Mouse (Mus musculus) spleen, postnatal 36 days (tissue): ENCODE results near the gene Ssx2ip.

Experiments
- DNase-seq, 2 experiments: peaks; one replicate each; pipeline ENCODE4 v3.0.0; 2022; ENCODE audit warnings: low spot score in 2 of 2, mixed read lengths in 1 of 2

Gene Ssx2ip

DNA sequence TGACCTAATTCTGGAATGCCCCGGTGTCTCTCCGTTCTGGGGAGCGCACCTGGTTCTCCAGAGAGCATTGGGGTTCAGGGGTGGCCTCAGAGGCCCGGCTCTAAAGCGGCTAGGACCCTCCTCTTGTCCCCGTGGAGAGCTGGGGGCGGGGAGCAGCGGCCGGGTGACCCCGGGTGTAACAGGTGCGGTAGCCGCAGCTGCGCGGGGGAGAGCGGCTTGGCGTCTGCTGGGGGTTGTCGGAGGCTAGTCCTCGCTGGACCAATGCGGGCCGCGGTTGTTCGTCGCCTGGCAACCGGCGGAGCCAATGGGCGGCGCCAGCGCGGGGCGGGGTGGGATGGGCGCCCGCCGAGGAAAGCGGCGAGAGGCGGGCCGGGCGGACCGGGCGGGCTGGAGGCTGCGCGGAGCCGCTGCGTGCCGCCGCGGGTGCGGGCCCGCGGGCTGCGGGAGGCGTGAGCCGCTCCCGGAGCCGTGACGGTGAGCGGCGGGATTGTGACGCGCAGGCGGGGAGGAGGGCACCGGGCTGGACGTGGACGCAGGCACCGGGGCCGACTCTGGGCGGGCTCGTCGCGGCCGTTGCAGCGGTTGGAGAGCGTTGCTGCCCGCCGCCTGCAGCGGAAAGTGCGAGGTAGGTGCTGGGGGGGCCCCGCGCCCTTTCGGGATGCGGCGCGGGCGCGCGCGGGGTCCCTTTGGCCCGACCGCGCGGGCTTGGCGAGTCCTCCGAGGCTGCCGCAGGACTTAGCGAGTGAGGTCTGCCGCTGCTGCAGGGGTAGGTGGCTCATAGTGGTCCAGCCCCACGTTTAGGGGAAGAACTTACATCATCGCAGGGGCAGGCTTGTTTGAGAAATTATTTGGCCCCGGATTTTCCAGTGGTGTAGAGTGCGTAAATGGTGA is at the start of gene Ssx2ip:
TSS of gene Ssx2ip (plus strand) at position 332 of the 891 bp plus-strand sequence.
- DNase-seq: peak; percentile 90 to 91

DNA sequence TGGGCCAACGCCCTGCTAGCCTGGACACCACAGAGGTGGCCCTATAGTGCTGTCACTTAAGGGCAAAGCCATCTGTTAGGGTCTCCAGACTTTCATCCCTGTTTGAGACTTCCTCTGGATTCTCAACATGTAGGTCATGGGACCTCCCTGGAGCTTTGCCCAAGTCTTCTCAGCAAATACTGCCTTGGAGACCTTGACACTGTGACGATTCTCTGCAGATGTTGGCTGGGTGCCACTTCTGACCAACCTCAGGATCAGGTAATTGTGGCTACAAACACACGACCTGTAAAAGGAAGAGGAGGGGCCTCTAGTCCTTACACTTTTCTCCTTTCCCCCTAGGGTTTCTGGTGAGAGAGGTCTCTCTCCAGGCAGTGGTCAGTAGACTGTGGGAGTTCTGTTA is 49.3 kb upstream of the Ssx2ip start:
- DNase-seq: no peak

DNA sequence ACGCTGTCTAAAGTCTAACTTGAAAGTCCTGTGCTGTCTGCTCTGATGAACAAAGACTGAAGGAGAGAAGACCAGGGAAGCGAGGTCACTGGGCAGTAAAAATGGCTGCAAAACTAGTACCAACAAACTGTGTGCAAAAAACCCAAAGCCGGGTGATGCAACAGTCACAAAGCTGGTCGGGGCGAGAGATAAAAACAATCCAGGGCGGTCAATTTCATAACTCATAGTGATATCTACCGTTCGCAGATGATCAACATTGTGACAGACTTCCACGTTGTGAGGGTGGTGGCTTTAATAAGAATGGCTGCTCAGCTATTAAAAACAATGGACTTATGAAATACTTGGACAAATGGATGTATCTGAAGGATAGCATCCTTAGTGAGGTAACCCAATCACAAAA is 39.0 kb upstream of the Ssx2ip start:
- DNase-seq: no peak

DNA sequence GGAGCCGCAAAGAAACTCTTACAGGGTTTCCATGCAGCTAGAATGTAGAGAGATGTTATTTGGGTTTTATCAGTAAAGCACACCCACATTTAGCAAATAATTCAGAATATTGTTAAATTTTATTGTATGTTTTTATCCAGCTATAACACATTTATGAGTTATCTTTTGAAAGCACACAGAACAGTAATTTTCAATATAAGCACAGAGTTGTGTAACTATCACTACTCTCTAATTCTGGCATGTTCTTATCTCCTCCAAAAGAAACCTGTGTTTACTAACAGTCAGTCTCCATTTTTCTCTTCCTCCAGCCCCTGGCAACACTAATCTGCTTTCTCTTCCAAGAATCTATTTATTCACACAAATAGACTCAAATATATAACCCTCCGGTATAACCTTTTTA is 37.4 kb upstream of the Ssx2ip start:
- DNase-seq: no peak

DNA sequence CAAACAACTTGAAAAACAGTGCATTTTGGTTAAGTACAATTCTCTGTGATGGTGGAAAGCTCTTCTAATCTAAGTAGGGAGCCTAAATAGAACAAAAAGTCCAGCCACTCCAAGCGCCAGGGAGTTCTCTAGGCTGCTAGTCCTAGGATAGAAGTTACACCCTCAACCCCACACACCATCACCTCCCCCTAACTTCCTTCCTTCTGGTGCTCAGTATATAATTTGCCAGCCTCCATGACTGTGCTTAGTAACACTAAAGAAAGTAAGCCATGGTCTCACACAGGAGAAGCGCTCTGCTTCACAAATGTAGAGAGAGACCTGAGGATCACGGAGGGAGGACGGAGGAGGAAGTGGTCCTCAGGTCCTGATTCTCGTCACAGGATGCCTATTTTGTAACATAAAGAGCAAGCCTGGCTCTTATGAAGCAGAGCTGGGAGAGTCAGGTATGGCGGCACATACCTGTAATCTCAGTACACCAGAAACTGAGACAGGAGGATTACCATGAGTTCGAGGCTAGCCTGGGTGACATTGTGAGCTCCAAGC is 33.8 kb upstream of the Ssx2ip start:
- DNase-seq: no peak

DNA sequence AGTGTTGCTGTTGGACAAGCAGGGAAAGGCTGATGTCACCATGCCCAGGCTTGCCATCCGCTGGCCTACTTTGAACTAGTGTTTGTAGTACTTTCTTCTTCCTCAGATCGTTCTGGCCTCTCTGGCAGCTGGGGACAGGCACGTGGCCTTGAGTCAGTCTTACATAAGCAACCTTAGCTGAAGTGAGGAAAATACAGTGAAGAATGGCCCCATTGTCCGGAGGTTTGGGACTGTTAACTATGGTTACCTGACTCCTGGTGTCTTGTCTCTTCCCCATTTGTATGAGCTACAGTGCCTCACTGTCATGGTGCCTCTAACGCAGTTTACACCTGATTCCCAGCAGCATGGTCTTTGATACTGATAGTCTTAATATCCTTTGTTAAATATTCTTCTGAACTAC is 33.2 kb upstream of the Ssx2ip start:
- DNase-seq: no peak

DNA sequence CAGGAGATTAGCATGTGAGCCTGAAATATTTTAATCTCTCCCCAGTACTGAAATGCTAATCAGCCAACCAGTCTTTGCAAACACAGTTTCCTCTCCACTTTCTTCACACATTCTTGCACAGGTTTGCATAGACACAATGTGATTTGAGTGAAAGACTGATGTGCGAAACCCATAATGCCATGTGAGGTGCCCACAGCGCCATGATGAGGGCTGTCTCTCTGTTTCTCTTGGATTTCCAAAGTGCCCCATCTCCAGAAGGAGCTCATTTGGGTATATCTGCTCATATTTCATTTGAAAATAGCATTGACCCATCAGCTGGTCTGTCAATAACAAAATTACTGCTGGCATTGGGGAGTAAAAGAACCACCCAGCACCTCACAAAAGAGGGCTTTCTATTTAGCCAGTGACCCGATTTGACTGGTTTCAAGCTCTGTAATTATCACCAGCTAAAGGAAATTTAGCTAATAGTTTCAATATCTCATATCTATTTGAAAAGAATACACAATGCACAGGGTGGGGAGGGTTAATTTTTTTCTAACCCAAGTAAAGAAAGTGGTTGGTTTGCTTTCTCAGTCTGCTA is 29.8 kb upstream of the Ssx2ip start:
- no peak for DNase-seq

DNA sequence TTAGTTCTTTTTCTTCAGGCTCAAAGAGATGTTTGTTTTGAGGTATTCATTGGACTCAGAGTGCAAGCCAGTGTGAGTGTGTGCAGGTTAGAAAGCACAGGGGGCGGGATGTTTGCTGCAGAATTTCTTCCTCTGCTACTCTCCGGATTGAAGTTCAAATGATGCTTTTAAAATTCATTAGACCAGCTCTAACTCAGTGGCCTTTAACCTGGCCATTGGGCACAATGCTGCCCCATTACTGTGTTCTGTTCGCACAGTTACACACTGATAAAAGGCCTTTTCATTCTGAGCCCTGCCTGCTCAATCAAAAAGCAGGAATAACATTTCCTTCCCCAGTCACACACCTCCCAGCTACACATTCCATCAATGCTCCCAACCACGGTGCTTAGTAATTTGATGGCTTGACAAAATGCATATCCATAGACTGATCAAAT is 29.2 kb upstream of the Ssx2ip start:
- DNase-seq: no peak

DNA sequence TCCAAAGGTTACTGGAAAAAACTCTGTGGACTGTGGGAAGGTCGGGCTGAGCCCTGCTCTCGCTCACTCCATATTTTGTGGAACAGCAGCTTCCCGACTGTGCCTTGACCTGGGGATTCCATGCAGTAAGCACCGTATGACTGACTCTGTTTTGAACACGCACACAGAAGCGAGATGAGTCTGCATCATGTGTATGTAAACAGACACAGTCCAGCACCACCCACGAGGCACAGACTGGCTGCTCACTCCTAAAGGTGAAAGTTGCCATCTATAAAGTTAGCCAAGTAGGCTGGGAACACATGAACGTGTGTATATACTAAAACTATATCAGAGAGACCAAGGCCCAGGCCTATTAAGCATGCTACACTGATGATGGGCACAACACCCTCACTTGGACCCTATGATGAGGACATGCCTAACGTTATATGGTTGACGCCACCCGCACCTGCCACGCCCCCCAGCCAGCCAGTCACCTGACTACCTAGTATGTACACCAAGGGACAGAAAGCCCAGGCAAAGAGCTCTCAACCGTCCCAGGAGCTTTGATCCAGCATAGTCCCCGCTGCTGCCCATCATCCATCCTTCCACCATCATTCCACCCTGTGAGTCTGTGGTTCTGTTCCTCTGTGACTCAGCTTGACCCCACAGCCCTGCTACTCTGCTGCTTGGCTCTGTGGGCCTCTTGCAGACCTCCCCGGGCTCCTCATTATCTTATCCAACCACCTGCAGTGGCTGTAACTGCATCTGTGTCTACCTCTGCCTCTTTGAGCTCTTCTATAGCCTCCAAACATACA is 27.9 kb upstream of the Ssx2ip start:
- no peak for DNase-seq

DNA sequence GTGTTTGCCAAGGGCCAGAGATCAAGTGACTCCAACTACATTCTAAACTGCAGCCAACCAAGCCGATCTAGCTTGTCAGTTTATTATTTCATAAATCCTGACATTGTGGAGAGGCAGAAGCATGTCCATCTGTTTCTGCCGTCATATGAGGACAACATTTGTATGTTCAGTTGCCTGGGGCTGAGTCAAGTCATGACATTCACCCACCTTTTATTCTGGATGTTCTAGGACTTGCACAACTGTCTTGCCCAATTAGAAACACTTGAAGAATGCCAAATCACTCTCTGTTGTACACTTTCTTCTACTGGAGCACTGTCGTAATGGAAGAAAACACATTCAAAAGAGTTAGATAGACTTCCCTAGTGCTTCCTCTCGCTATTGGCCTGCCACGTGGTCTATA is 27.2 kb upstream of the Ssx2ip start:
- DNase-seq: no peak

DNA sequence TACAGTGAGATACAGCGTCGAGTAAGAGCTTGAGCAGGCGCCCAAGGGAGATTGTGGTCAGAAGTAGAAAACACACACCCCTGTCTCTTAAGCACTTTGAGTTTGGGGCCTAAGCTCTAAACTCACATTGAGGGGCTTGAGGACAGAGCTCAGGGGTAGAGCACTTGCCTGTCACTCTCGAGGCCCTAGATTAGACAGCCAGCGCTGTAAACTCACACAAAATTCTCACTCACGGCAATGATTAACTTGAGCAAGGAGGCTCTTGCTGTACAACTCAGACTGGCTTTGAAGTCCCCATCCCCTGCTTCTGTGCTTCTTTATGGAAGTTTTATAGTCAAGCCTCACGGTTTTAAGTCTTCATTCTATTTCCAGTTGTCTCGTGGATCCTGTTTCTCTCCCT is 25.7 kb upstream of the Ssx2ip start:
- no peak for DNase-seq

DNA sequence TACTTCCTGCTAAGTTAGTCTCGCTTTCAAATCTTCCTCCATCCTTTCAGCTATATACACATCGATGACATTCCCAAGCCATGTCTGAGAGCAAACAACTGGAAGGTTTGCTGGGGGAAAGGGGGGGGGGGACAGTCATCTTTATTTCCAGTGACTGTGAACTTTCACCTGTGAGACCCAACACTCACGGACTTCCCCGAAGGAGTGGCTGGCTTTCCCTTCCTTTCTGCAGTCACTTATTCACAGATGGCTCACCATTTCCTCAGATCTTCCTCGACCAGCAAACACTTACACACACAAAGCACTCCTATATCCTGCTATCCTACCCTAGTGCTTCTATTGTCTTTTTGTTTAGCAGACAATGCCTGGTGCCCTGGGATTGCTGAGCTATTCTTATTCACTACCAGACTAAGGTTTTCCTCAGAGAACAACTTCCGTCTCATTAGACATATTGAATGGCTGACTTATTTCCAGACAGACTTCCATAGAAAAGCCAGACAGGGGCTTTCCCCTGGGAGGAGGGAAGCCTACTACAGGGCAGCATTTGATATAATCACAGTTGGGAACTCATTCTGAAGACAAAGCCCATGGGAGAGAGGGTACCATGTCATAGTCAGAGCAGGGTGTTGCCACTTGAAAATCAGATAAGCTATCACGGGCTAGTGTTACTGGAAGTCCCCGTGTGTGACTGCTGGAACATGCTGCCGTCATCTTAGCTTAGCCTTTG is 24.5 kb upstream of the Ssx2ip start:
- no peak for DNase-seq

DNA sequence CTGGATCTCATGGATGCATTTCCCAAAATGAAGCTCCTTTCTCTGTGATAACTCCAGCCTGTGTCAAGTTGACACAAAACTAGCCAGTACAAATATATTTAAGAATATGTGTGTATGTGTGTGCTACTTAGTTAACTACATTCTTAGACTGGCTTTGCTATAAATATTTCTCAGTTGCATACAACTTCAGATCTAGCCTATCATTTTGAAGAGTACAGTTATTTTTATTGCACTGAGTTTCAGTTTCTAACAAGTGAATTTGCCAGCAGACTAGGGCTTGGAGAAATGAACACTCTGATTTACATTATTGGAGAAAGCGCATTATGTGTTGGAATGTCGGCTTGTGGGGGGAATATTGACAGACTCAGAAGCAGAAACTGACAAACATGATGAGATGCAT is 23.6 kb upstream of the Ssx2ip start:
- no peak for DNase-seq

DNA sequence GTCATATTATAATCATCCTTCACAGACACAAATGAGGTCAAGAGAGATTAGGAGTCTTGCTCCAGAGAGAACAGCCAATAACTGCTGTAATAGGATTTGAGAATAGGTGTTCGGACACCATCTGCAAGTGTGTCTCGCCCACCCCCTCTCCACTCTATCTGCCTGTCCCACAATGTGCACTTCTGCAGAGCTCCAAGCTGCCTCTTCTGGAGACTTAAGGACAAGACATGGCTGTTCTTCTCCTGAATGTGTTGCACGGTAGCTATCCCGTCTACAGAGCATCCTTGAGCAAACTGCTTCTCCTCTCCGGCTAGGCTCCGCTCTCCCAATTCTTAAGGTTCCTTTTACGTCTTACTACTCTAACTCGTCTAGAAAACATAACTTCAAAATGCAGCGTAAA is 23.0 kb upstream of the Ssx2ip start:
- DNase-seq: no peak

DNA sequence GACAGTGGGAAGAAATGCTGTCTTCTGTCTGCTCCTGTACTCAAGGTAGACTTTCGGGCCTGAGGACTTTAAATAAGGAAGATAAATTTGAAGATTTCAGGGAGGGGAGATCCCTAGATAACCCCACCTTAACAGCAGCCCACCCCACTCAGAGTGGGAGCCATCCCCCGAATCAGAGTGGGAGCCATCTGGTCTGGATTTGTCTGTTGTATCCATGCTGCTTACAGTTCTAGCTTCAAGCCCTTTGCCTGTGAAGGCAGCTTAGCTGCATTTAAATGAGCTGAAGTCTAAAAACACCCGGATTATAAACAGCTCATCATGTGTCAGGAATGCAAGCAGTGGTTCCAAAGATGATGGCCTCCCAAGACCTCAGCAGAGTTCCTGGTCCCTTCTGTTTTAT is 17.6 kb upstream of the Ssx2ip start:
- no peak for DNase-seq

DNA sequence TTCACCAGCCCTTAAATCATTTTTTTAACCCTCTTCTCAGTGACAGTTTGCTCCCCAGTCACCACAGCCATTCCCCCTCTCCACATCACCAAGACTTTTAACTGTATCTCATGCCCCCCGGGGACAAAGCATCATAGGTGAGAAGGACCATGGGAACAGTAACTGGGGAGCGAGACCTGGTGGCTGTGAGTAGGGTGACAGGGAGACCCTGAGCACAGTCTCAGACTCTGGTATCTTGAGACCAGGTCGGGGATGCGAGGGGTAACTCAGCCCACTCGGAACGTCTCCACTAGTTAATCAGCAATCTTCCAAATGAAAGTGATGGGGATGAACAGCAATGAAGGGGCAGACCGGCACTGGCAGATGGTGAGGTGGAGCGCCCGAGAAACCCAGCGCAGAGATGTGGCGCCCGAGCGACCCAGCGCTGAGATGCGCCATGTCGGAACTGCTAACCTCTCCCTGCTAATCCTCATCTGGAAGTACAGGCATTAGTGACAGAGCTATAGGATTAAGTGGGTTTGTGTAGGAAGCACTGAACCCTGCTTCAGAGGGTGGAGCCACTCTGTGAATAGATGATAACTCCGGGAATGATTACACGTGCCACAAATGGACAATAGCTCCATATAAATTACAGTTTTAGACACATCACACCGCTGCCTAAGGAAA is 11.7 kb upstream of the Ssx2ip start:
- no peak for DNase-seq

DNA sequence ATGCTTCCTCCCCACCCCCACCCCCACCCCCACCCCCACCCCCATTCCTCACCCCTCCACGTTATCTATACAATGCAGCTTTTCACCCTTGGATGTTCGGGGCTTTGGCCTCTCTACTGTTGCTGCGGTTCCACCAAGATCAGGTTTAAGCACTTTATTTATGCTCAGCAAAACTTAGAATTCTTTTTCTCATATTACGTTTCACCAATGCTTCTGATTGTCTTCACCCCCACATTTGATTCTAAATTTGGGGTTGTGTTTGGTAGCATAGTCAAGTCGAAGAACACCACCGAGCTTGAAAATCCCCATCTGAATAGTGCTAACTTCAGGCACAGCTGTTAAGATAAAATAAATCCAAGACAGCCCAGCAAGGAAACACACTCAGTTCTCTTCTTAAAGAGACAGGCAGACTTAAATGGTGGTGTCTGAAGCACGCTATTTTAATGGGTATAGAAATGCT is 10.8 kb upstream of the Ssx2ip start:
- DNase-seq: no peak

DNA sequence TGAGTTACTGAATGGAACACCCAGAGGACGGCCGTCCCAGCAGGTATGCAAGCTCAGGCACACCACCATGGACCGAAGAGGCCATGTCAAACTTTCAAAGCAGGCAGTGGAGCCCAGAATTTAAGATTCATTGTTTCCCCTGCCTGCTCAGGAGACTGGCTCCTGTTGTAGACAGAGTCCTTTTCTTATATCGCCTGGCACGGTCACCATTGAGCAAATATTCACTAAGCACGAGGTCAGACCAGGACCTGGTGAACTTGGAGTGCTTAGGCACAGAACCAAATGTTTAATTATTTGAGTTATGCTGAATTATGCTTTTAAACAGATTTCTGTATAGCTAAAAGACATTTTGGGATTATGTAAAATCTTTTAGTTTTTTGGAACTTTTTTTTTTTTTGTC is 8.2 kb upstream of the Ssx2ip start:
- DNase-seq: no peak

DNA sequence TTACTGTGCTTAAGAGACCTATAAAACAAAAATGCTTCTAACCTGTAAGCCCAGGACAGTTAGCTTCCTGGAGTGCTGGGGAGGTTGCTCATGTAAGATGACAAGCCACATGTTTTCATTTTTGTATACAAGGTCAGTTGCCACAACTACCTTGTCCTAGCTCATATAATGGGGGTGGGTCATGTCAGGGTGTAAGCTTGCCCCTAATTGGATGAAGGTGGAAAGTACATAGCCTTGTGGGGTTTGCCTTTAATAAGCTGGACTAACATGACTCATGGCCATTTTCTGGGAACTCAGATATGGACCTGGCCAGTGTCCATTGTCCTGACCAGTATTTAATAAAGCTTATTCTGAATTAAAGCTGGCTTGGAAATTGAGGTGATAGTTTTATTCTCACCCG is 7.5 kb upstream of the Ssx2ip start:
- no peak for DNase-seq

DNA sequence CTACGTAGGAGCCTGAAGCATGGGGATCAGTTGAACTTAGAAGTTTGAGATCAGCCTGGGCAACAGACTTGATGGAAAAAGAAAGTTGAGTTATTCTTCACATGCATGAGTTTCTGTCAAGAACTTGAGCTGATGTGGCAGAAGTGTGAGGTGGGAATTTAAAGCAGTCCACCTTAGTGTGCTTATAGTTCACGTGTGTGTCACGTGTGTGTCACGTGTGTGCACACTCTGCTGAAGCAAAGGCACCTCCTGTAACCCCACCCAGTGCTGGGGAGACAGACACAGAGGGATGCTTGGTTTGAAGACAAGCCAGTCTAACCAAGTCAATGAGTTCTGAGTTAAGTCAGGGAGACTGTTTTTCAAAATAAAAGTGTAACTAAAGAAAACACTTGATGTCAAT is 6.6 kb upstream of the Ssx2ip start:
- DNase-seq: no peak

DNA sequence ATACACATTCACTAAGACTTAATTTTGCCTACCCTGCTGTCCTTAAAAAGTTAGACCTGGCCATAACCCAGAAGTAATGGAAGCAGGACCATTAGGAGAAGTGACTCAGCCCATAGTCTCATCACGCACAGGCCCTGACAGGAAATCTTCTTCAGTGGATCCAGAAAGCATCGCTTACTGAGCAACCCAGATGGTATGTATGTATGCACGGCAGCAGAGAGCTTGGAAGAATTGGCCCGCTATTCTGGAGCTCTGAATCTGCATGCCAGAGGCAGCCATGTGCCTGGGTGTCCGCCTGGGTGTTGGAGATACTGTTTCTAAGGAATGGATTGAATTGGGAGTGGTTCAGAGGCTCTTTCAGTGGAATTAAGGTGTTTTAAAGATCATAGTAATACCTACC is 5.2 kb upstream of the Ssx2ip start:
- no peak for DNase-seq
